Mouse (Mus musculus) left cerebral cortex, postnatal 10 days (tissue): ENCODE results near the gene Mcm10. TPM values are rescaled to one million over a fixed set of nuclear protein-coding genes. Genes with fewer than 3 reads are reported as not detected.
"Not testable (repeated sequence)": the region's sequence is repeated elsewhere in the genome, so short reads cannot be mapped to it uniquely, and the experiment has no call there.

Experiments used
- DNase-seq, 2 experiments: peaks; one replicate each; pipeline ENCODE4 v3.0.0; 2021 to 2022; ENCODE audit warnings: low spot score in 2 of 2, mixed read lengths in 1 of 2; ENCODE audit errors: extremely low spot score in 1 of 2
- intact Hi-C: fragments of 180-260 bp; cut with DNase I; formaldehyde crosslinking; loops from one replicate; pipeline ENCODE4 v1.15.1; 2025
- total RNA-seq, 2 experiments: library from RNA; stranded (reverse); gene quantifications; 2 replicates each; pipeline ENCODE4 v1.2.3; 2021

The Mcm10 gene
- total RNA-seq, 2 experiments from 2014 or later = 2.6 to 2.9 TPM

DNA sequence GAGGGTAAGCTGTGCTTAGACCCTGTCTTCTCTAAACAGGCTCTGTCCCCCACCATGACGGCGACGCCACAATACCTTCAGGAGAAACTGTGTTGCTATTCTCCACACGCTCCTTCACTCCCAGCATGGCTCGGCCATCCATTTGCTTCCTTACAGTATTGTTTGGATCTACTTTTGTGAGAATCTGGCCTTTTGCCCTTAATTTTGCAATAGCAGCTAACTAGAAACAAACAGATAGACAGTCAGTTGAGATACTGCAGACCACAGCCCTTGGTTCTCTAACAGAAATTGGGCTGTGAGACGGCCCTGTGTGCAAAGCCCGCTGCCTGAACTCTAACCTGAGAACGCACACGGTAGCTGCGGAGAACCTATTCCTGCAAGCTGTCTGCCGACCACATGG is 16.9 kb downstream of the Mcm10 start:
- intact Hi-C loops = no loop called here
- DNase-seq = no peak

DNA sequence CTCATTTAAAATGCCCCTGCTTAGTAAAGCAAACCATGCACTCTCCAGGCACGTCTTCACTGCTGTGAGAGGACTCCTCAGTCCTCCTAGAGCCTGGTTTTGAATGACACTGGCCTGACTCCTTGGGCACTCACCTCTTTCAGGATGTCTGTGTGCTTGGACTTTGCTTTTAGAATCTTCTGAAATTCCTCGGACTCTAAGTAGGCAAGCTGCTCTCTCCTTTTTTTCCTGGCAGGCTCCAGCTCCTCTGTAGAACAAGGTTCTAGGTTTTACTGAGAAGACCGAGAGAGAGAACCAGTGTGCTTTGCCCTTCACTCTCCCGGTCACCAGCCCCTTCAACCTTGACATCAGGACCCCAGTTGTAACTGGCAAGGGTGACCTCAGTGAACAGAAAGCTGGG is 18.2 kb downstream of the Mcm10 start:
- no peak for DNase-seq
- intact Hi-C loops = no loop called here

DNA sequence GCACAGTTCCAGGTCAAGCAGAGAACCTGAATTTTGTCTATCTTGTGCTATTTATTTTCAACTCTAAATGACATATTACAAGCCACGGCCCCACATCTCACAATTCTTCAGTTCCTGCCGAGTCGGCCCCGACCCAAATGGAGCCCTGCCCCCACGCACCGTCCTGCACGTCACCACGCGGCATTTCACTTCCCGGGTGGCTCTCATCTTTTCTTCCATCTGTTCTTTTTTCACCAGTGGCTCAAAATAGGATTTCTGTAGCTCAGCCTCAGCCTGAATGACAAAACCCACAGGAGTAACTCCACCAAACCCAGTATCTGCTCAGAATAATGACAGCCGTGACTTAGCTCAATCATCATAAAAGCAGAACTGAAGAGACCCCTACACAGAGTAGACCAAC is 19.0 kb downstream of the Mcm10 start:
- peak; percentile 48 to 71 for DNase-seq
- intact Hi-C loops = no loop called here

DNA sequence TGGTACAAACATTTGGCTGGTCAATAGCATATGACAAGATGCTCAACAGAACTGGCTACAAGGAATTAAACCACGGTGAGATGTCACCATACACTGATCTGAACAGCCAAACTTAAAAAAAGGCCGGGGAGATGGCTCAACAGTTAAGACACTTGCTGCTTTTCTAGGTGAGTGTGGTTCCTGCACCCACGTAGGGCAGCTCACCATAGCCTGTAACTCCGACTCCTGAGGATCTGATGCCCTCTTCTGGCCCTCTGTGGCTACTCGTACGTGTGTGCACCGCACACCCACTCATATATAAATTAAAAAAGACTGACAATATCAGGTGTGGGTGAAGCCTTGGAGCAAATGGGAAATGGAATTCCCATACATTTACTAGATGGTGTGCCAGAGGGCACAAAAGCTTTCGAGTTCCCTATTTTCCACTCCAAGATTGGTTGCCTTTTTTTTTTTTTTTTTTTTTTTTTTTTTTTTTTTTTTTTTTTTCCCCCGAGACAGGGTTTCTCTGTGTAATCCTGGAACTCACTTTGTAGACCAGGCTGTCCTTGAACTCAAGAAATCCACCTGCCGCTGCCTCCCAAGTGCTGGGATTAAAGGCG is 23.7 kb downstream of the Mcm10 start:
- DNase-seq = no peak
- intact Hi-C loops = no loop called here

DNA sequence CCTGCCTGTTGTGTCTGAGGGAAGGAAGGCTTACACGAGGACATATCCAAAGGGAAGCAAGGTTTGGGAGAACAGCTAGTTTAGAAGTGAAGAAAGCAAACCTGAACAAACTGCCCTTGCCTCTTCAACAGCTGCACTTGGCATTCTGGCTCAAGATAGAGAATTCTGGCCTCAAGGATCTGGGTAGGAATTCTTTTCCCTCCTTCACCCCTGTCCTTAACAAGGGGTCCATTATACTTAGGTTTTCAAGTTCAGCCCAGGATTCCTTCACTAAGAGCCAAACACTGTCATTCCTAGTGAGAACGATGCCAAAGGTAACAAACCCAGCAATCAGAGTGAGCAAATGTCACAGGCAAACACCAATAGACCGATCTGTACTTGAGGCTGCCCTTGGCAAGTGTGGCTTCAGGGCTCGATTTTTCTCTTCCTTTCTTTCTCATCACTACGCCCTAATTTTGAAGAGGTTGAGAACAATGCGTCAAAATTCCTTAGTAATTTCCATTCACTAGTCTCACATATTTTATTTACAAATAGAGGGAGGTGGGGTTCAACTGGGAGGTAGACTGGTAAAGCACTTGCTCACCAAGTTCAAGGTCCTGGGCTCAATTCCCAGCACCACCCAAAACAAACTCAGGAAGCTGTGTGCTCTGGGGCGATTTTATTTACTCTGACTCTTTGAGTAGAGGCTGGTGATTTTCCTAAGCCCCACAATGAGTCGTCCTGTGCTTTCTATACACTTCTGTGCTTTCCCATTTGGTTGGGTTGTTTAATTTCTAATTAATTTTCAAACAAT is 25.0 kb downstream of the Mcm10 start:
- intact Hi-C loops = no loop called here
- DNase-seq = no peak

DNA sequence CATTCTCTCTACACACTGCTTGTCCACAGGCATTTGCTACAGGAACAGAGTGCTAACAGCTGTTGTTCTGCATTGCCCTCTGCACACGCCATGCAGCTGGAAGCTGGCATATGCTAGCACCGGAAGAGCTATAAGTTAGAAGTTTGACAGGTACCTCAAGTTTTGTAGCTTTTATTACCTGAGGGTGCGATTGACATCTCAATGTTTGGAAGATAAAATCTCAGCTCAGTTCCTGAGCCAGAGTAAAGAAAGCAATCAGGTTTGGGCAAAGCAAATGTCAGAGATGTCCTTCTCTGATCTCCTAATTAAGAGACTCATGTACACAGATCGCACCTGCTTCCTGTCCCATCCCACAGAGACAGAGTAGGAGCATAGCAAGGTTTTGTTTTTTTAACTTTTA is 25.8 kb downstream of the Mcm10 start:
- no peak for DNase-seq
- intact Hi-C loops = no loop called here

DNA sequence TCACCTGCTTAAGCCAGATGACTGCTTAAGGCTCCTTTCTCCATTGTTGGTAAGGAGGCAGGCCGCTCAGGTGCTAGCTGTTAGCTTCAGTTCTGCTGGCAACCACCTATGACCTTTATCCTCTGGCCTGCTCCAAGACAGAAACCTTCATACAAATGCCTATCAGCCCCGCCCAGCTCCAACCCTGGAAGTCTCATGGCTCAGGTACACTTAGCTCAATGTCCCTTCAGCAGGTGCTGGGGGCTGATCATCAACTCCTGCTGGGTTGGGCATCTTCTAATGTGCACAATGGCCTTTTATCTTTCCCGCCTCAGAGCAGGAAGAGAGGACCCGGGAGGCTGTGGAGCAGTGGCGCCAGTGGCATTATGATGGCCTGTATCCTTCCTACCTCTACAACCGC is 27.6 kb downstream of the Mcm10 start:
- intact Hi-C loops = no loop called here
- no peak for DNase-seq

DNA sequence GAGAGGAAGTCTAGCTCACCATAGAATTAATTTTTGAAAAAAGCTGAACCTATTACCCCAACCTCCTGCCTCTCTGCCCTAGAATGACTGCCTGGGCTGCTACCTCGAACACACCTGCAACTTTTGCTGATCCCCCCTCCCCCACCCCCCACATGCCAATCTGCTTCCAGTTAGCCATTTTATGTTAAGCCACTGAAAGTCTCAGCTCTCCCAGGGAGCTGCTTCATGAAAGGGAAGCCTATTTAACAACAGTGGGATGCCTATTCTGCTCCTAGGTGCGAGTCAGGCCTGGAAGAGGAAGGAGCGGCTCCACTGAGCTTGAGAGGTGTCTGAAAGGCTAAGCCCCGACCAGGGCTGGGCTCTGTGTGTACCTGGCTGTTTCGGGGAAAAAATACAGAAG is 28.6 kb downstream of the Mcm10 start:
- intact Hi-C loops = no loop called here
- no peak for DNase-seq

DNA sequence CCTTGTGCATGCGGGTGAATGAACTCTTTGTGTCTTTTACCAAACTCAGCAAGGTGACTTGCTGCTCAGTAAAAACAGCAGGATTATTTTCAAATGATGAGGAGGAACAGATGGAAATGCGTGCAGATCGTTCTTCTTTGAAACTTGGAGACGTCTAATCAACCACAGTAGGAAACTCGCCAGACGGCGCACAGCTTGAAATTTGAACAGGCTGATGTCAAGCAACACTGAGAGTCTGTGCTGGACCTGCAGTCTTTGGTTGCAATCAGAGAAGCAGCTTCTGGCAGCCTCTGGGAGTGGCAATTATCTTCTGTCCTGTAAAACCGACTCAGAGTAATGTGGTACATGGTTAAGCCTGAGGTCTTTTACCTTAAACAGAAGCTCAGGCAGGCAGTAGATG is 34.5 kb downstream of the Mcm10 start:
- peak in 1 of 2 experiments; percentile 24 for DNase-seq
- intact Hi-C loops = no loop called here

DNA sequence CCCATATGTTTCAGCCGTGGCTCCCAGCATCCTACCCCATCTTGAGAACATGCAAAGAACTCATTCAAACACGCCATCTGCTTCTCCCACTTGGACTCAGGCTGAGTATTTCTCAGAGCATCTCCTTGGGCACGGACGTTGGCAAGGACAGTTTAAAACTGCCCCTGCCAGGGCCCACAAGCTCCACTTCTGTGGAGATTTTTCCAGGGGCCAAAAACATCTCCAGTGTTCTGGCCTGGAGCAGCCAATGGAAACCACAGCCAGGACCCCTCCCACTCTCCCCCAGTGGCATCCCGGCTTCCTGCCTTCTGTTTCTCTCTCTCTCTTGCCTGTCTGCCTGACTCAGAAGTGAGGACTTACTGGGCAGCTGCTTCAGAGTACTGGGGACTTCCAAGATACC is 36.8 kb downstream of the Mcm10 start, which contains the start of gene Ucma:
TSS of gene Ucma (plus strand) at position 316 of the 400 bp plus-strand sequence.
- intact Hi-C loops = no loop called here
- peak in 1 of 2 experiments; percentile 13 for DNase-seq

DNA sequence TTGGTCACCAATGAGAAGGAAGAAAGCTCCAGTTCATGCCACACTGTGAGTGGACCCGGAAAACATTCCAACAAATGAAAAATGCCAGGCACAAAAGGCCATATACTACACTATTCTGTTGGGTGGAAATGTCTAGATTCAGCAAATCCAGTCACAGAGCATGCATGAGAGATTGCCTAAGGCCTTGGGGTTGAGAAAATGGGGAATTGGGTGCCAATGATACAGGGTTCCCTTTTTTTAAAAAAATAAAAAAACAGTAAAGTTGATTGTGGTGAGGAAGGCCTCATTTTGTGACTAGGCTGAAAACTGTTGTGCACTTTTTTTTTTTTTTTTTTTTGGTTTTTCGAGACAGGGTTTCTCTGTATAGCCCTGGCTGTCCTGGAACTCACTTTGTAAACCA is 43.5 kb downstream of the Mcm10 start:
- no peak for DNase-seq
- intact Hi-C loops = no loop called here

DNA sequence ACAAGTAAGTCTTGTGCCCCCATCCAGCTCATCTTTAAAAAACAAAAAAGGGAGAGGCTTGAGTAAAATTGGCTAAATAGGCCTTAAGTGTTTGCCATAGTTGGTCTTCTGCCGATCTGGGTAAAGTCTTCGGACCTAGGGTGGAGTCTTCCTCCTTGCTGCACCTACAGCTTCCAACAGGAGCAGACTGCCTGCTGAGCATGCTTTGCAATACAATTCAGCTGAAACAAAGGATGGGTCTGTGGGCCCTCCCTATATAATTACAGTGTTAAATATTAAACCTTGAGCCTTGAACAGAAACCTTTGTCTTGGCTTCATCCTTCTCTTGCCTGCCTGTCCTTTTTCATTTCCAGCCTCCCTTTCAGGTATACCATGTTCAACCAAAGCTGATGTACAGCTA is 44.8 kb downstream of the Mcm10 start:
- intact Hi-C loops = no loop called here
- DNase-seq = no peak

DNA sequence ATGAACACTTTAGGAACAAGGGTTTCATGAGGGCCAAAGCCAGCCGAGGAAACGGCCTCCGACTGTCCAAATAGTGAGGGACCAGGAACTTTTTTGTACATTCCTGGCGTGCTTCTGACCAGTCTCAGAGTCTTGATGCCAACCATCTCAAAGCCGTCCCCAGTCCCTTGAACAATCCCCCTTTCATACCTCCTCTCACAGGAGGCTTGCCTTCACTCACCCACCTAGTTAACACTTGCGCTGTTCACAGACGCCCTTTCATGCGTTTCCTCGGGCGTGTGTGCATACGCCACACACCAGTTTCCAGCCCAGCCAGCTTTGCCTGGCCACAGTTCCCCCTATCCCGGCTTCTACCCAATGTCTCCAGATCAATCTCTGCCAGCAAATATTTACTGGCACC is 54.6 kb downstream of the Mcm10 start:
- DNase-seq = no peak
- intact Hi-C loops = no loop called here

DNA sequence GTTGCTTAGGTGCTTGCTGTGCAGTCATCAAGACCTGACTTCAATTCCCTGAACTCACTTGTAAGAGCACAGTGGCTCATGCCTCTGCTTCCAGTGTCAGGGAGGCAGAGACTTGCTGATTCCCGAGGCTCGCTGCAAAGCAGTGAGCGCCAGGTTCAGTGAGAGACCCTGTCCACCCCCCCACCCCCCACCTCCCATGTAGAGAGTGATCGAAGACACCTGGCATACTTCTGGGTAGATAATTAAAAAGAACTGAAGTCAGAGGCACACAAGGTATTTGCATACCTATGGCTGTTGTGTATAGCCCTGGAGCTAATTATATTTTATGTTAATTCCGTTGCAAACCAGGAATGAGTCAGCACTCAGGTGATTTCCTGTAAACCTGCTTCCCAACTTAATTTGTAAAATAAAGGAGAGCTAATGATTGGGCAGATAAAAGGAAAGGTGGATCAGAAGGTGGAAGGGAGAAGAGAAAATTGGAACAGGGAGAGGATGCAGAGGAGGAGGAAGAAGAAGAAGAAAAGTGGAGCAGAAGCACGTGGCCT is 58.3 kb downstream of the Mcm10 start:
- no peak for DNase-seq
- intact Hi-C loops = no loop called here

DNA sequence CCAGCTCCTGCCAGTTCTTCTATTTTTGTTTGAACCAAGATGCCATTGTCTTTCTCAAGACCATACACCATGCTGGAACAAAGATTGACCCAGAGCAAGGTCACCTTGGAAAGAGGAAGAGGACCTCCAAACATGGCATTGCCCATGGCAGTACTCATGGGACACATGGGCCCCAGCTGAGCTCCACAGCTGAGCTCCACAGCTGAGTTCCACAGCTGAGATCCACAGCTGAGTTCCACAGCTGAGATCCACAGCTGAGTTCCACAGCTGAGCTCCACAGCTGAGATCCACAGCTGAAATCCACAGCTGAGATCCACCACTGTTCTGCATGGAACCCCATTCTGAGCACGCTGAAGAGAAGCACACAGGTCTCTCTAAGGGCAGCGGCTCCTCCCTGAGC is 61.6 kb downstream of the Mcm10 start:
- intact Hi-C loops = no loop called here
- no peak for DNase-seq

DNA sequence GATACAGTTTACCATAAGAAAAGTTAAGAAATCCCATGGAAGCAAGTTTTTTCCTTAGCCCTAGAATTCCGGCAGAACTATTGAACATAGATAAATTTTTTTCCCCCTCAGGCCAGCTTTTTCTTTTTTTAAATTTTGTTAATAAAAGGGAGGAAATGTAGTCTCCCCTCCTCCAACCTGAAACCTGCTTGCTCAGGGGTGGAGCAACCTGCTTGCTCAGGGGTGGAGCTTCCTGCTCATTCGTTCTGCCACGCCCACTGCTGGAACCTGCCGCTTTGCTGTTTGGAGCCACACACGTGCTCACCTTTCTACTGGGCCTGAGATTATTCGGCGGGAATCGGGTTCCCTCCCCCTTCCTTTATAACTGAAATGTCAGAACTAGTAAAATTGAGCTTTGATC is 62.9 kb downstream of the Mcm10 start:
- DNase-seq, intact Hi-C loops: not testable (repeated sequence)

DNA sequence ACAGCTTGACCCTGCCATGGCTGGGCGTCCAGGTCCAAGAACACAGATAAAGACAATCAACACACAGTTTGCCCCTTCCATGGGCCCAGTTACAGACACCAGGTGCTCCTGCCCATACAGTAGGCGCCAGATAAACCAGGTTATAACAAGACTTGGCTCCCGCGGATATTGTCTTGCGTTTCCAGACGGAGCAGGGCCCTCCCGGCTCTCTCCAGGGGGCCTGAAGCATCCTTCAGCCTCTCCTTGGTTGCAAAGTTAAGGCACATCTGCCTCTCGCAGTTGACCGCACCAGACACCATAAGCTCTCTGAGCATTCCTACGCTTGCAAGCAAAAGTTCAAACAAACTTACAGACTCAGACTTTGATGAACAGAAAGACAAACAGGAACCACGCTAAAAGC is 71.7 kb downstream of the Mcm10 start:
- DNase-seq = no peak
- intact Hi-C loops = no loop called here
